Comparison of ENCODE assay signal across 23 mouse cellular contexts in genomic region chr14:77860841-77861560, GRCm38 (mm10). TPM values are rescaled to one million over a fixed set of nuclear protein-coding genes. Genes with fewer than 3 reads are reported as not detected.
DNase-seq lines count a peak whose midpoint lies in the region; ATAC-seq and TF ChIP-seq lines count a peak whose summit lies in the region.
"Had no signal": no experiment of that assay in that cellular context is flagged by ENCODE, and none has a peak within 500 bp of the region (broad histone marks: within the 10 kb centered on the region; RNA-seq: fewer than 3 reads in every experiment).

No protein-coding gene starts in this region.

- peak overlapping the region; percentile 35 for H3K4me3 ChIP-seq in thymus, adult 2 months (ENCODE audit: control insufficient read depth, insufficient read depth, low read length)
- H3K4me3 ChIP-seq in brown adipose tissue, adult 24 weeks (ENCODE audit: insufficient read depth, low read depth, low read length) = no peak overlapping the region
- H3K4me3 ChIP-seq: embryonic facial prominence, embryonic 15.5 days; heart, adult 2 months; hindbrain, embryonic 15.5 days; limb, embryonic 12.5 days; liver, embryonic 12.5 days had no signal

- H3K27me3 ChIP-seq in thymus, adult 2 months (ENCODE audit: control insufficient read depth, insufficient read depth, low read length) = no peaks in the 10 kb centered on the region
- H3K27me3 ChIP-seq: embryonic facial prominence, embryonic 15.5 days; hindbrain, embryonic 15.5 days; limb, embryonic 12.5 days; liver, embryonic 12.5 days had no signal

- H3K27ac ChIP-seq in thymus, adult 2 months (ENCODE audit: control insufficient read depth, insufficient read depth, low read length) = peak overlapping the region; percentile 99
- H3K27ac ChIP-seq in brown adipose tissue, adult 24 weeks (replicated peaks; ENCODE audit: low read depth, low read length) = peak overlapping the region; percentile 49; the same call in 1 of the 2 replicates
- H3K27ac ChIP-seq: embryonic facial prominence, embryonic 15.5 days; heart, adult 2 months; hindbrain, embryonic 15.5 days; limb, embryonic 12.5 days; liver, embryonic 12.5 days had no signal

- no peak for TF ChIP-seq CTCF in thymus, adult 2 months (IDR thresholded peaks at IDR 0.05; ENCODE audit: borderline replicate concordance, control insufficient read depth, extremely low read depth, insufficient read depth, low read length, poor library complexity)

- TF ChIP-seq POLR2A in thymus, adult 2 months (IDR thresholded peaks at IDR 0.05; ENCODE audit: control insufficient read depth, extremely low read depth, insufficient read depth, low read length, poor library complexity) = no peak

- no peaks in the 10 kb centered on the region for H3K36me3 ChIP-seq in thymus, adult 2 months (ENCODE audit: control insufficient read depth, insufficient read depth, low read length)
- H3K36me3 ChIP-seq: hindbrain, embryonic 15.5 days; limb, embryonic 12.5 days had no signal

- 38% methylated on average over 5 of the region's 5 CpGs for WGBS in thymus, adult 2 months

- DNase-seq in thymus, adult 2 months = no peak
- no peak for DNase-seq in thymus, postnatal 14 days
- no peak for DNase-seq in adipocyte (ENCODE audit: low spot score)
- no peak for DNase-seq in gastrocnemius, adult 8-10 months (ENCODE audit: low spot score in 2 of 2)
- no peak for DNase-seq in spleen, postnatal 14 days (ENCODE audit: low spot score in 2 of 2)
- DNase-seq: adrenal gland, adult 8-10 months; cerebellum, adult 8-10 months; cerebellum, postnatal 36 days; gastrocnemius, postnatal 14 days; heart, adult 2 months; kidney, postnatal 36 days; lung, adult 2 months; lung, postnatal 14 days had no signal

- peaks cover 22% of the 10 kb centered on the region for H3K4me1 ChIP-seq in thymus, adult 2 months (replicated peaks; ENCODE audit: control insufficient read depth, insufficient read depth, low read length)
- H3K4me1 ChIP-seq in brown adipose tissue, adult 24 weeks (ENCODE audit: control insufficient read depth, insufficient read depth, insufficient read length, low read length) = peaks cover 12% of the 10 kb centered on the region
- H3K4me1 ChIP-seq: embryonic facial prominence, embryonic 15.5 days; hindbrain, embryonic 15.5 days had no signal

- peak; percentile 63 for ATAC-seq in CD4-positive, CD25-positive, alpha-beta regulatory T cell, adult 4 months
- ATAC-seq: forebrain, embryonic 14.5 days; intestine, embryonic 16.5 days; liver, embryonic 12.5 days had no signal

RNA-seq across cellular contexts. Expression of gene Dnajc15, which starts 13.9 kb away (rescaled TPM):
- 12.3 and 21.6 TPM in 2 replicates for polyA plus RNA-seq in thymus, adult 2 months (2012; rRNA removed)
- 100 to 1,000 TPM in 1 of 2 experiments, 10 to 100 TPM in 1; 76.0 to 120 TPM for polyA plus RNA-seq in CD4-positive, CD25-positive, alpha-beta regulatory T cell, adult 4 months (2017; shearing (Covaris generic))
- polyA plus RNA-seq in brown adipose tissue, adult 24 weeks (2012; ENCODE audit: insufficient read depth, insufficient read length, missing spikeins) = 998 and 1,189 TPM in 2 replicates
- 100 to 1,000 TPM; 118 to 168 (median 150) TPM for total RNA-seq in gastrocnemius, adult 8-10 months (2022)

RNA-seq across cellular contexts. Expression of gene Epsti1, which starts 43.0 kb away (rescaled TPM):
- polyA plus RNA-seq in thymus, adult 2 months (2012; rRNA removed) = 48.6 and 64.6 TPM in 2 replicates
- 100 to 1,000 TPM in 1 of 2 experiments, 10 to 100 TPM in 1; 97.6 to 108 TPM for polyA plus RNA-seq in CD4-positive, CD25-positive, alpha-beta regulatory T cell, adult 4 months (2017; shearing (Covaris generic))
- polyA plus RNA-seq in brown adipose tissue, adult 24 weeks (2012; ENCODE audit: insufficient read depth, insufficient read length, missing spikeins) = 2.2 TPM in 2 replicates
- total RNA-seq in gastrocnemius, adult 8-10 months (2022) = under 1 TPM in 2 of 4 experiments, not detected in 2; 0.17 to 0.24 TPM
- total RNA-seq: ES-E14 had no signal
- polyA plus RNA-seq: neural tube, embryonic 11.5 days had no signal

Comparison
In these comparisons a context has a peak if more than half of its experiments do, and no peak if none do; other contexts are left out.
1. RNA of gene Epsti1, which starts 43.0 kb away (polyA plus RNA-seq): 97.6 to 108 TPM in CD4-positive, CD25-positive, alpha-beta regulatory T cell, adult 4 months and 48.6 to 64.6 TPM in thymus, adult 2 months; 2.2 TPM in brown adipose tissue, adult 24 weeks; every median in the first group is over 10 times any median in the second.